Mouse (Mus musculus): ENCODE data around the gene Mipep. TPM values are rescaled to one million over a fixed set of nuclear protein-coding genes. Genes with fewer than 3 reads are reported as not detected.

The Mipep gene
- polyA plus RNA-seq, 1 experiment from 2014 or later: 18.8 TPM

DNA sequence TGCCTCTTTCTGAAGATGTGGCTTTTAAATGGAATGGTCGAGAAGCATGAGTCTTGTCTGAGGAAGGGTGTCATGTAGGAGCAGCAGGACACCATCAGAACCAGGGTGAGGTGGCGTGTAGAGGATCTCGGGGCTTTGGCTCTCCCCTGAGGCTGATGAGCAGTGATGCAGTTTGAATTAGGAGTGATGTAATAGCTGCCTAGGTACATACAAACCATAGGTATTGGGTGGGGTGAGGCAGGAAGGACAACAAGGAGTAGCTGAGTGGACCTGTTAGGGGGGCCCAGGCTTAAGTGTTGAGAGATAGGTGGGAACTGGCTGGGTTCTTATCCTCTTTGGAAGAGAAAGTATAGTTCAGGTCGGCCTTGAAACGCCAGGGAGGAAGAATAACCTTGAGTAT is 43.9 kb upstream of the Mipep start:
- Histone ChIP-seq H3K4me1 (ENCODE audit: control insufficient read depth, insufficient read depth, low read length) (peaks cover 47% of the 10 kb centered on the region), H3K27ac (ENCODE audit: low read length) (peak overlapping the region; percentile 14; the same call in 1 of the 2 replicates), H3K9ac (ENCODE audit: low read length) (no peak overlapping the region), H3K36me3 (ENCODE audit: control insufficient read depth, insufficient read depth, low read length) (no peaks in the 10 kb centered on the region), H3K27me3 (ENCODE audit: control insufficient read depth, insufficient read depth, low read length) (no peaks in the 10 kb centered on the region), H3K4me2 (ENCODE audit: low read depth, low read length) (no peak overlapping the region), H3K4me3 (replicated peaks; ENCODE audit: low read length) (no peak overlapping the region), H3K9me3 (replicated peaks; ENCODE audit: control insufficient read depth, low read length) (no peaks in the 10 kb centered on the region)
- no peak for ATAC-seq (ENCODE audit: insufficient read depth, low FRiP score)
- WGBS: 64% methylated on average over 5 of the region's 5 CpGs

DNA sequence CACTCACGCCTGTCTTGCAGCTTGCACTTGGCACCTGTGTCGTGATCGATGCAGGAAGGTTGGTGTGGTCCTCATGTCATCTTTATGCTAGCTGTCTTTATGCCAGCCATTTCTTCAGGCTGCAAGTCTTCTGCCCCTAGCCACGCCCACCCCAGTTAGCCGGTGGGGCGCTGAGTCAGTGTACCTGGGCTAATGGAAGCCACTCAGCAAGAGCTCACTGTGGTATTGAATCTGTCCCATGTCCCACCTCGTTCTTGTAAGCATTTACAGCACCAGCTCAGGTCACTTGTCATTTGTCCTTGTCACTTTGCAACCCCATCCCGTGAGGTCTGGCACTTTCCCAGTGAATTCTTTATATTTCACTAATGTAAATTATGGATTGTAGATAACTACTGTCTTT is 43.3 kb upstream of the Mipep start:
- peaks cover 46% of the 10 kb centered on the region for H3K4me1 ChIP-seq (ENCODE audit: control insufficient read depth, insufficient read depth, low read length)
- H3K4me3 ChIP-seq (replicated peaks; ENCODE audit: low read length): no peak overlapping the region
- ATAC-seq (ENCODE audit: insufficient read depth, low FRiP score): no peak
- no peak overlapping the region for H3K4me2 ChIP-seq (ENCODE audit: low read depth, low read length)
- peak overlapping the region; percentile 14; the same call in 1 of the 2 replicates for H3K27ac ChIP-seq (ENCODE audit: low read length)
- H3K27me3 ChIP-seq (ENCODE audit: control insufficient read depth, insufficient read depth, low read length): no peaks in the 10 kb centered on the region
- H3K36me3 ChIP-seq (ENCODE audit: control insufficient read depth, insufficient read depth, low read length): no peaks in the 10 kb centered on the region
- no peaks in the 10 kb centered on the region for H3K9me3 ChIP-seq (replicated peaks; ENCODE audit: control insufficient read depth, low read length)
- 46% methylated on average over 8 of the region's 8 CpGs for WGBS
- H3K9ac ChIP-seq (ENCODE audit: low read length): no peak overlapping the region

DNA sequence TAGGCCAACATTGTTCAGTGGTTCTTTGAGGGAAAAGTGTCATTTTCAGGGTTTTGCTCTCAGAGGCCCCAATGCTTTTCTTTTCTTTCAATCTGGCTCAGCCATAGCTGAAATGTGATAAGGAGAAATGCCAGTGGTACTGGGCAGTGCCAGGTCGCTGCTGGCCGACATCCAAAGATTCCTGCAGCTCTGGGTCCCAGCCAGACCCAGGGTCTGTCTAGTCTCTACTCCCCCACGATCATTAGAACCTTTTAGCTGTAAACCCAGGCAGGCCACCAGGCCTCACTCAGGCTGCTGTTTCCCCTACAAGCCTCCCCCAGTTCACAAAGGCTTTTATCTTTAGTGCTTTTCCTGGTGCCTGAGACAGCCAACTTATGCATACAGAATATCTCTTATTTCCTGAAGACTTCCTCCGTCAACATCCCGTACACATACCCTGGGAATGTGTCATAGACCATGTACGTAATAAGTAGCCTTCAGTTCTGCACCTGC is 42.8 kb upstream of the Mipep start:
- WGBS: 48% methylated on average over 6 of the region's 6 CpGs
- H3K27ac ChIP-seq (ENCODE audit: low read length): peak overlapping the region; percentile 17
- H3K4me2 ChIP-seq (ENCODE audit: low read depth, low read length): no peak overlapping the region
- peaks cover 41% of the 10 kb centered on the region for H3K4me1 ChIP-seq (ENCODE audit: control insufficient read depth, insufficient read depth, low read length)
- H3K9me3 ChIP-seq (replicated peaks; ENCODE audit: control insufficient read depth, low read length): no peaks in the 10 kb centered on the region
- no peaks in the 10 kb centered on the region for H3K27me3 ChIP-seq (ENCODE audit: control insufficient read depth, insufficient read depth, low read length)
- H3K9ac ChIP-seq (ENCODE audit: low read length): no peak overlapping the region
- no peaks in the 10 kb centered on the region for H3K36me3 ChIP-seq (ENCODE audit: control insufficient read depth, insufficient read depth, low read length)
- 0 out of 2 replicates have a peak, but pooled peaks have one; percentile 41 for ATAC-seq (ENCODE audit: insufficient read depth, low FRiP score)
- H3K4me3 ChIP-seq (replicated peaks; ENCODE audit: low read length): no peak overlapping the region

DNA sequence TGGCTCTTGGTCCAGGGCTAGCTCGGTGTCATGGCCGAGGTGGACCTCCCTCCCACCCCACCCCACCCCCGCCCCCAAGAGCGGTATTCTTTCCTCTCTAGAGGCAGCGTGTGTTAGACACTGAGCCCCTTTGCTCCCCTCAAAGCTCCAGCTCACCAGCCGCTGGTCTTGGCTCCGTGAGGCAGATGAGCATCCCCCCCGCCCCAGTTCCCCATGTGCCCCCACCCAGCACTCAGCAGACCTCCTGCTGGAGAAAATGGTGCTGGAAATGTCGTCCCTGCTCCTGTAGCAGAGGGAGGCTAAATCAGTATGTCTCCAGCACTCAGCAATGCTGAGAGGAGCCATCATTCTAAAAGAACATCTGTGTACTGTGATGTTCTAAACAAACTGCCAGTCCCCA is 40.7 kb upstream of the Mipep start:
- 62% methylated on average over 9 of the region's 9 CpGs for WGBS
- H3K9me3 ChIP-seq (replicated peaks; ENCODE audit: control insufficient read depth, low read length): no peaks in the 10 kb centered on the region
- H3K27me3 ChIP-seq (ENCODE audit: control insufficient read depth, insufficient read depth, low read length): no peaks in the 10 kb centered on the region
- H3K4me2 ChIP-seq (ENCODE audit: low read depth, low read length): no peak overlapping the region
- no peak overlapping the region for H3K9ac ChIP-seq (ENCODE audit: low read length)
- ATAC-seq (ENCODE audit: insufficient read depth, low FRiP score): no peak
- no peak overlapping the region for H3K4me3 ChIP-seq (replicated peaks; ENCODE audit: low read length)
- no peak overlapping the region for H3K27ac ChIP-seq (ENCODE audit: low read length)
- H3K4me1 ChIP-seq (ENCODE audit: control insufficient read depth, insufficient read depth, low read length): peaks cover 26% of the 10 kb centered on the region
- no peaks in the 10 kb centered on the region for H3K36me3 ChIP-seq (ENCODE audit: control insufficient read depth, insufficient read depth, low read length)

DNA sequence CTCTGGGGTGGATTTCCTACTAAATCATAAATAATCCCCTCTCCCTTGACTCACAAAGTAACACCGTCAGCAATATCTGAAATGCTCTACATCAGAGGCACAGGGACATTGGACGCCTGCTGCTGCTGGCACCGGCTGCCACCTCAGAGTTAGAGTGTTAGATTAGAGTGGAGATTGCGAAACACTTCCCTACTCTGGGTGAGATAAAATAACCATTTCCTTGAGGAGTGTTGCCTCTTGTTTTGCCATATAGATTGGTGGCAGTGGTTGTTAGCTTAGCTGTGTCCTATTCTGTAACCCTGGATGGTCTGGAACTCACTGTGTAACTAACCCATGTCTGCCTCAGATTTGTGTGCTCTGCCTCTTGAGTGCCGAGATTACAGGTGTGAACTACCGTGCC is 39.2 kb upstream of the Mipep start:
- peaks cover 18% of the 10 kb centered on the region; the same call in 1 of the 2 replicates for H3K4me1 ChIP-seq (ENCODE audit: control insufficient read depth, insufficient read depth, low read length)
- H3K36me3 ChIP-seq (ENCODE audit: control insufficient read depth, insufficient read depth, low read length): no peaks in the 10 kb centered on the region
- no peaks in the 10 kb centered on the region for H3K9me3 ChIP-seq (replicated peaks; ENCODE audit: control insufficient read depth, low read length)
- no peak overlapping the region for H3K4me2 ChIP-seq (ENCODE audit: low read depth, low read length)
- H3K4me3 ChIP-seq (replicated peaks; ENCODE audit: low read length): no peak overlapping the region
- H3K9ac ChIP-seq (ENCODE audit: low read length): no peak overlapping the region
- no peaks in the 10 kb centered on the region for H3K27me3 ChIP-seq (ENCODE audit: control insufficient read depth, insufficient read depth, low read length)
- WGBS: 61% methylated on average over 6 of the region's 6 CpGs
- H3K27ac ChIP-seq (ENCODE audit: low read length): no peak overlapping the region
- peak; percentile 30; the same call in 1 of the 2 replicates for ATAC-seq (ENCODE audit: insufficient read depth, low FRiP score)

DNA sequence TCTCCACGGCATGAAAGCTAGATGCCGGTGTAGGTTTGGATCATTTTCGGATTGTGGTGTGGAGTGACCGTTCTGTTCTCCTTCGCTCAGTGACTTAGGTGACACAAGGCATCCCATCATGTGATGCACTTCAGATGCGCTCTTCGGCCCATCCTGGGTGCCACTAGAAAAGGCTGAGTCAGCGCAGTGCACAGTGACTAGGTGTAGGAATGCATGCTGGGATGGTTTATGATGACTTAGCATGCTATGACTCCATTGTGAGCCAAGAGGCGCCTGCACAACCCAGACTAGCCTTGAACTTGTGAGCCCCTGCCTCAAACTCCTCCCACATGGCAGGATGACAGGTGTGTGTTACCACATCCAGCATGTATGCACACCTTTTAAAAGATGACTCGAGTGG is 38.2 kb upstream of the Mipep start:
- WGBS: 96% methylated on average over 10 of the region's 10 CpGs
- H3K4me1 ChIP-seq (ENCODE audit: control insufficient read depth, insufficient read depth, low read length): peaks cover 9% of the 10 kb centered on the region; the same call in 1 of the 2 replicates
- no peaks in the 10 kb centered on the region for H3K27me3 ChIP-seq (ENCODE audit: control insufficient read depth, insufficient read depth, low read length)
- no peak overlapping the region for H3K9ac ChIP-seq (ENCODE audit: low read length)
- H3K4me3 ChIP-seq (replicated peaks; ENCODE audit: low read length): no peak overlapping the region
- H3K4me2 ChIP-seq (ENCODE audit: low read depth, low read length): no peak overlapping the region
- ATAC-seq (ENCODE audit: insufficient read depth, low FRiP score): no peak
- H3K36me3 ChIP-seq (ENCODE audit: control insufficient read depth, insufficient read depth, low read length): 0 out of 2 replicates have a peak, but pooled peaks cover 2% of the 10 kb centered on the region
- H3K9me3 ChIP-seq (replicated peaks; ENCODE audit: control insufficient read depth, low read length): no peaks in the 10 kb centered on the region
- H3K27ac ChIP-seq (ENCODE audit: low read length): no peak overlapping the region

DNA sequence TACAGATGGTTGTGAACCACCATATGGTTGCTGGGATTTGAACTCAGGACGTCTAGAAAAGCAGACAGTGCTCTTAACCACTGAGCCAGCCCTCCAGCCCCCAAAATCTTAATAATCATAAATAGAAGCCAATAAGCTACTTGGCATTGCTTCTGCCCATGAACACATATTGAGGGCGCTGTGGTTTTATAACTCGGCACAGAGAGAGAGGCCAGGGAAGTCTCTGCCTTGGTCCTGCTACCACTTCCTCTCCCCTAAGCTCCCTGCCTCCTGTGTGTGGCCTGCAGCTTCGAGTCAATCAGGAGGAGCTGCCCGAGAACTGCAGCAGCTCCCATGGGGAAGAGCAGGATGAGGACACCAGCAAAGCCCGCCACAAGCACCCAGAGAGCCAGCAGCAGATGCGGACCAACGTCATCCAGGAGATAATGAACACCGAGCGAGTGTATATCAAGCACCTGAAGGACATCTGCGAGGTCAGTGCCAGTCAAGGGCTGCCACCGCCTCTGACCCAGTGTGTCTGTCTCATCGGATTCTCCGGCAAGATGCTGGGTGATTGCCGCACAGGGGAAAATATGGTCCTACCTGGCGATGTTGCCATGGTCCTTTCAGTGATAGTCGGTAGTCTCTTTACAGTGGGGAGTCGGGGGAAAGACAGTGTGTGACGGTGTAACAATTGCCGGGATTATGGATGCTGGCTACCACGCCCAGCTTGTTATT is 37.1 kb upstream of the Mipep start:
- WGBS: 85% methylated on average over 21 of the region's 21 CpGs
- Histone ChIP-seq H3K27me3 (ENCODE audit: control insufficient read depth, insufficient read depth, low read length) (no peaks in the 10 kb centered on the region), H3K9ac (ENCODE audit: low read length) (no peak overlapping the region), H3K4me3 (replicated peaks; ENCODE audit: low read length) (no peak overlapping the region), H3K4me2 (ENCODE audit: low read depth, low read length) (no peak overlapping the region), H3K36me3 (ENCODE audit: control insufficient read depth, insufficient read depth, low read length) (peaks cover 7% of the 10 kb centered on the region; the same call in 1 of the 2 replicates), H3K9me3 (replicated peaks; ENCODE audit: control insufficient read depth, low read length) (no peaks in the 10 kb centered on the region), H3K27ac (ENCODE audit: low read length) (no peak overlapping the region), H3K4me1 (ENCODE audit: control insufficient read depth, insufficient read depth, low read length) (0 out of 2 replicates have a peak, but pooled peaks cover 2% of the 10 kb centered on the region)
- no peak for ATAC-seq (ENCODE audit: insufficient read depth, low FRiP score)

DNA sequence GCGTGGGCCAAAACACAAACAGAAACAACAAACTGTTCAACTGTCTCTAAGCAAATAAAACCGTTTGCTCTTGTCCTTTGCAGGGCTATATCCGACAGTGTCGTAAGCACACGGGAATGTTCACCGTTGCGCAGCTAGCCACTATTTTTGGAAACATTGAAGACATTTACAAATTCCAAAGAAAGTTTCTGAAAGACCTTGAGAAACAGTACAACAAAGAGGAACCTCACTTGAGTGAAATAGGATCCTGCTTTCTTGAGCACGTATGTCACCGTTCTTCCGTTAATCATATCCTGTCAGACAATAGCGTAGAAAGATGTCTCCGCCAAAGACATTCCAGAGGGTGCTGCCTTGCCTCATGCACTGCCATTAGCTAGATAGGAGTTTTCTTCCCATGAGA is 34.5 kb upstream of the Mipep start:
- Histone ChIP-seq H3K27ac (ENCODE audit: low read length) (no peak overlapping the region), H3K4me1 (ENCODE audit: control insufficient read depth, insufficient read depth, low read length) (no peaks in the 10 kb centered on the region), H3K4me3 (replicated peaks; ENCODE audit: low read length) (no peak overlapping the region), H3K27me3 (ENCODE audit: control insufficient read depth, insufficient read depth, low read length) (no peaks in the 10 kb centered on the region), H3K9me3 (replicated peaks; ENCODE audit: control insufficient read depth, low read length) (no peaks in the 10 kb centered on the region), H3K9ac (ENCODE audit: low read length) (no peak overlapping the region), H3K36me3 (ENCODE audit: control insufficient read depth, insufficient read depth, low read length) (peaks cover 7% of the 10 kb centered on the region; the same call in 1 of the 2 replicates), H3K4me2 (ENCODE audit: low read depth, low read length) (no peak overlapping the region)
- ATAC-seq (ENCODE audit: insufficient read depth, low FRiP score): no peak
- 71% methylated on average over 12 of the region's 12 CpGs for WGBS

DNA sequence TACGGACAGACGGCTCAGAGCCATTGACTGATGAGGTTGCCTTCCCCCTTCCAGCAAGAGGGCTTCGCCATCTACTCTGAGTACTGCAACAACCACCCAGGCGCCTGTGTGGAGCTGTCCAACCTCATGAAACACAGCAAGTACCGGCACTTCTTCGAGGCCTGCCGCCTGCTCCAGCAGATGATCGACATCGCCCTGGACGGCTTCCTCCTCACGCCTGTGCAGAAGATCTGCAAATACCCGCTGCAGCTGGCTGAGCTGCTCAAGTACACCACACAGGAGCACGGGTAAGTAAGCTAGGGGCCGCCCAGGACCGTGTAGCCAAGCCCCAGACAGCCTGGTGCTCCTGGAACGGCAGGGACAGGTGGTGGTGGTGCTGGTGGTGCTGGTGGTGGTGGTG is 32.8 kb upstream of the Mipep start:
- H3K4me1 ChIP-seq (ENCODE audit: control insufficient read depth, insufficient read depth, low read length): no peaks in the 10 kb centered on the region
- WGBS: 89% methylated on average over 16 of the region's 16 CpGs
- H3K27me3 ChIP-seq (ENCODE audit: control insufficient read depth, insufficient read depth, low read length): no peaks in the 10 kb centered on the region
- H3K4me3 ChIP-seq (replicated peaks; ENCODE audit: low read length): no peak overlapping the region
- H3K36me3 ChIP-seq (ENCODE audit: control insufficient read depth, insufficient read depth, low read length): peaks cover 13% of the 10 kb centered on the region; the same call in 1 of the 2 replicates
- no peak for ATAC-seq (ENCODE audit: insufficient read depth, low FRiP score)
- H3K27ac ChIP-seq (ENCODE audit: low read length): no peak overlapping the region
- H3K9ac ChIP-seq (ENCODE audit: low read length): no peak overlapping the region
- no peaks in the 10 kb centered on the region for H3K9me3 ChIP-seq (replicated peaks; ENCODE audit: control insufficient read depth, low read length)
- no peak overlapping the region for H3K4me2 ChIP-seq (ENCODE audit: low read depth, low read length)

Measured in stomach, embryonic 16.5 days (tissue).